Mouse (Mus musculus): ENCODE results near the gene Tecpr2.
A peak's percentile ranks its signal among the peaks of the same experiment; 100 is the strongest.

DNA sequence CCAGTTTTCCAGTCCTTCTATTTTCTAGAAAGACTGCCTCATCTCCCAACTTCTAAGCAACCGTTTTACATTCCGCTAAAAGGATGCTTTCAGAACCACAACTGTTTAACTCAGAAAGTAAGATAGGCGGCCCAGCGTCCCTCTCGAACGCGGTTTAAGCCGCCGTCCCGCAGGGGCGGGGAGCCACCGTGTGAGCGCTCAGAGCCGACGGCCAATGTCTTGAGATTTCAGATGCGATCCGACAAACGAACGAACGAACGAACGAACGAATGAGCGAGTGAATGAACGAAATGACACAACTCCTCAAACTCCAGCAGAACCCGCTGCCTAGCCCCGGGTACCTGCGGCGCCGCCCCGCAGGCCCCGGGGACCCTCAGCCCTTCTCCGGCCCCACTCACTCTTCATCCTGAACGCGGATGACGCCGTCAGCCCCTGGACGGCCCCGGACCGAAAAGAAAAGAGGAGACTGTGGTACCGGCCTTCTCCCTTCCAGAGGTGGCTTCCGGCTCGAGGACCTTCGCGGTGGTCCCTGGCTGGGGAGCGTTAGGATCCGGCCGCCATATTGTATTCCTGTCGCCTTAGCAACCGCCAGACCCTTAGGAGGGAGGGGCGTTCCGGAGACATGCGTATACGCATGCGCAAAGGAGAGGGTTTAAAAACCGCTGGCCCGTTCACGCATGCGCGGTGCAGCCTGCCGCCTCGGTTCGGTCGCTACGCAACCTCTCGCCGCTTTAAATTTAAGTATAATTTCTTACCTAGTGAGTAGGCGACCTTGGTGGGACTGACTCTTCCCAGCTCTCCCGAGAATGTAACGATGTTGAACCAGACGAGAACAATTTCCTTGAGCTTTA is 48.5 kb upstream of the Tecpr2 start, which contains the start of gene Mok:
- TF ChIP-seq POLR2A (IDR thresholded peaks at IDR 0.05; ENCODE audit: borderline replicate concordance, insufficient read depth, low read length) (peak; percentile 92; the same call in 1 of the 2 replicates), CTCF (IDR thresholded peaks at IDR 0.05; ENCODE audit: borderline replicate concordance, insufficient read depth, low read depth, low read length) (no peak)
